Mouse (Mus musculus) kidney, embryonic 16.5 days (tissue): ENCODE measurements around the gene Lnpk. TPM values are rescaled to one million over a fixed set of nuclear protein-coding genes. Genes with fewer than 3 reads are reported as not detected.

ENCODE experiments used
- ATAC-seq: fragments of 200-750 bp; cut with Nextera tagmentation; 2 replicates; pipeline ENCODE4 v1.8.0; 2017; ENCODE audit warnings: moderate TSS enrichment; ENCODE audit not compliant: low FRiP score, low TSS enrichment
- H3K27ac ChIP-seq: fragments of 300-500 bp; sonication (generic); 2 replicates; pipeline ENCODE4 v1.5.1; 2014; ENCODE audit warnings: low read length
- H3K27me3 ChIP-seq: fragments of 300-500 bp; sonication (generic); 2 replicates; pipeline ENCODE4 v1.6.1; 2014; ENCODE audit warnings: low read length, control low read depth, mixed read lengths; ENCODE audit not compliant: insufficient read depth
- H3K36me3 ChIP-seq: fragments of 300-500 bp; sonication (generic); 2 replicates; pipeline ENCODE4 v1.6.1; 2014; ENCODE audit warnings: low read length, control low read depth, mixed read lengths; ENCODE audit not compliant: insufficient read depth
- H3K4me1 ChIP-seq: fragments of 300-500 bp; sonication (generic); 2 replicates; pipeline ENCODE4 v1.6.1; 2014; ENCODE audit warnings: low read length, control low read depth, mixed read lengths; ENCODE audit not compliant: insufficient read depth
- H3K4me2 ChIP-seq: fragments of 300-500 bp; sonication (generic); replicated peaks from 2 replicates; pipeline ENCODE4 v1.6.1; 2014; ENCODE audit warnings: low read depth, low read length
- H3K4me3 ChIP-seq: fragments of 300-500 bp; sonication (generic); 2 replicates; pipeline ENCODE4 v1.5.1; 2014; ENCODE audit warnings: mild to moderate bottlenecking, low read length
- H3K9ac ChIP-seq: fragments of 300-500 bp; sonication (generic); replicated peaks from 2 replicates; pipeline ENCODE4 v1.6.1; 2014; ENCODE audit warnings: low read length
- H3K9me3 ChIP-seq: fragments of 300-500 bp; sonication (generic); 2 replicates; pipeline ENCODE4 v1.6.1; 2016; ENCODE audit warnings: low read length, control low read depth
- WGBS: fragments of 180-500 bp; shearing (Covaris S2); extraction: QIAGEN DNeasy Blood & Tissue Kit; methylation state at CpG from one replicate; pipeline ENCODE4 v1.1.7; 2014; 5-methylcytosine and 5-hydroxymethylcytosine counted together
- polyA plus RNA-seq: library from polyadenylated mRNA; unstranded; fragments of >200 nt; fragmentation: Nextera tagmentation; extraction: Ambion mirVana; gene quantifications from 2 replicates; pipeline ENCODE4 v1.2.1, GENCODE M21; 2015

Gene Lnpk
- polyA plus RNA-seq, 1 experiment from 2014 or later: 18.1 TPM

- Histone ChIP-seq H3K27me3 (no peaks in the 10 kb centered on the region), H3K4me1 (no peaks in the 10 kb centered on the region), H3K9me3 (no peaks in the 10 kb centered on the region), H3K9ac (no peak overlapping the region), H3K36me3 (no peaks in the 10 kb centered on the region), H3K4me2 (no peak overlapping the region), H3K27ac (no peak overlapping the region), H3K4me3 (no peak overlapping the region)
- ATAC-seq: no peak
- WGBS: 91% methylated on average over 2 of the region's 2 CpGs
Measured at GRCm38 (mm10) chr2:74500307-74500706, 78.9 kb downstream of the Lnpk start.

DNA sequence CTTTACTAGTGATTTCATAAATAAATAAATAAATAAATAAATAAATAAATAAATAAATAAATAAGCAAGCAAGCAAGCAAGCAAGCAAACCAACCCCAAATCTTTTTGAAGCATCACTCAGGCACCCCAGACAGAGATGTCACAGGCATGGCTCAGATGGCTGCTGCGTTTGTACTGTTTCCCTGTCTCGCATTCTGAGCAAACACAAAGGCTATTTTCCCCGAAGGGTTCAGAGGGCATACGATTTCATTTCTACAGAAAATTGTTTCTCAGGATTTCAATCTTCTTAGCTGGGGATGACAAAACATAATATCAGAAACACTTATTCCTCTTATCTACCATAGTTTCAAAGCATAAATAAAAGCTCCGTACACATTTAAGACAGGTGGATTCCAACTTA is 81.4 kb downstream of the Lnpk start:
- ATAC-seq: no peak

DNA sequence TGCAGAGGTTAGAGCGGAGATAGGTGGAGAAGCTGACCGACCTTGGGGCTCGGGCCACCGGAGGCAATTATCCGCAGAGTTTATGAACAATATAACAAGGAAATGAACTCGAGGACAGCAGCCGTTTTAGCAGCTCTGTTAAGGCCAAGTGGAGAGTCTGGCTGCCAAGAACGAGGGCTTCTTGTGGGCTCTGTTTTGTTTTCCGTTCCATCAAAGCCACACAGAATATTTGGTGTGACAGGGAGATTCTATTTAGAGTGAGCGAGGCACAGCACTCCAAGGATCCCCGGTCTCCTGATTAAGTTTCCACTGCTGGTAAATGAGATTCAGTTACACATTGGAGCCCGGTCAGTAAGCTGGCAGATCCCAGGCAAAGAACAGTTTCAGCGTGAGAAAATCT is 87.8 kb downstream of the Lnpk start:
- H3K27ac ChIP-seq: no peak overlapping the region
- no peak for ATAC-seq
- no peaks in the 10 kb centered on the region for H3K9me3 ChIP-seq
- WGBS: 47% methylated on average over 13 of the region's 13 CpGs
- H3K4me1 ChIP-seq: peaks cover 5% of the 10 kb centered on the region; the same call in 1 of the 2 replicates
- no peaks in the 10 kb centered on the region for H3K36me3 ChIP-seq
- H3K27me3 ChIP-seq: no peaks in the 10 kb centered on the region
- no peak overlapping the region for H3K9ac ChIP-seq
- peak overlapping the region; percentile 29; the same call in 1 of the 2 replicates for H3K4me2 ChIP-seq
- no peak overlapping the region for H3K4me3 ChIP-seq

More for the DNA sequence above, 81.4 kb downstream of the Lnpk start:
- Histone ChIP-seq H3K9ac (no peak overlapping the region), H3K27me3 (no peaks in the 10 kb centered on the region), H3K4me2 (no peak overlapping the region), H3K4me3 (no peak overlapping the region), H3K27ac (no peak overlapping the region), H3K9me3 (no peaks in the 10 kb centered on the region), H3K36me3 (no peaks in the 10 kb centered on the region), H3K4me1 (no peaks in the 10 kb centered on the region)
- 81% methylated on average over 5 of the region's 5 CpGs for WGBS

DNA sequence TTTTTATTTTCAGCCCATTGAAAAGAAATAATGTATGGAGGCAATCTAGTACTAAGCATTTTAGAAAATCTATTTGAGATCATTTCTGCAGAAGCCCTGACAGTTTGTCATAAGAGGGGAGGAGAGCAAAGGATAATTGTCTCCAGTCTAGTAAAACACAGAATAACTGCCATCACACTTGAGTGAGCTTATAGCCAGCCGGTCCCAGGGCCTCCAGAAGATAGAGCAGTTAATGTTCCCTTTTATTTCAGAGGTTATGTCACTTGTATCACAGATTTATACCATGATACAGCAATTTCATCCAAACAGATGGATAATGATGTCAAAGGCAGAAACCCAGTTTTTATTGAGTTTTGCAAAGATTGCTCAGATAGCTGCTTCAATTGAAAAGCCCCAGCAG is 89.0 kb downstream of the Lnpk start:
- H3K36me3 ChIP-seq: no peaks in the 10 kb centered on the region
- no peak overlapping the region for H3K4me3 ChIP-seq
- no peaks in the 10 kb centered on the region for H3K27me3 ChIP-seq
- no peak overlapping the region for H3K9ac ChIP-seq
- H3K27ac ChIP-seq: no peak overlapping the region
- H3K9me3 ChIP-seq: no peaks in the 10 kb centered on the region
- WGBS: 55% methylated on average over 1 of the region's 1 CpGs
- H3K4me1 ChIP-seq: peaks cover 5% of the 10 kb centered on the region; the same call in 1 of the 2 replicates
- no peak for ATAC-seq
- H3K4me2 ChIP-seq: no peak overlapping the region

GRCm38 (mm10) chr2:74488443-74488842 is 90.8 kb downstream of the Lnpk start:
- H3K27me3 ChIP-seq: no peaks in the 10 kb centered on the region
- no peak overlapping the region for H3K27ac ChIP-seq
- H3K4me3 ChIP-seq: no peak overlapping the region
- WGBS: 72% methylated on average over 7 of the region's 7 CpGs
- ATAC-seq: no peak
- no peak overlapping the region for H3K9ac ChIP-seq
- no peak overlapping the region for H3K4me2 ChIP-seq
- peaks cover 5% of the 10 kb centered on the region; the same call in 1 of the 2 replicates for H3K4me1 ChIP-seq
- H3K9me3 ChIP-seq: no peaks in the 10 kb centered on the region
- no peaks in the 10 kb centered on the region for H3K36me3 ChIP-seq

- H3K4me3 ChIP-seq: no peak overlapping the region
- no peaks in the 10 kb centered on the region for H3K27me3 ChIP-seq
- no peaks in the 10 kb centered on the region for H3K9me3 ChIP-seq
- no peak overlapping the region for H3K4me2 ChIP-seq
- ATAC-seq: no peak
- no peaks in the 10 kb centered on the region for H3K36me3 ChIP-seq
- no peak overlapping the region for H3K27ac ChIP-seq
- no peak overlapping the region for H3K9ac ChIP-seq
- 86% methylated on average over 10 of the region's 10 CpGs for WGBS
- no peaks in the 10 kb centered on the region for H3K4me1 ChIP-seq
Measured at GRCm38 (mm10) chr2:74482651-74483050, 96.6 kb downstream of the Lnpk start.

DNA sequence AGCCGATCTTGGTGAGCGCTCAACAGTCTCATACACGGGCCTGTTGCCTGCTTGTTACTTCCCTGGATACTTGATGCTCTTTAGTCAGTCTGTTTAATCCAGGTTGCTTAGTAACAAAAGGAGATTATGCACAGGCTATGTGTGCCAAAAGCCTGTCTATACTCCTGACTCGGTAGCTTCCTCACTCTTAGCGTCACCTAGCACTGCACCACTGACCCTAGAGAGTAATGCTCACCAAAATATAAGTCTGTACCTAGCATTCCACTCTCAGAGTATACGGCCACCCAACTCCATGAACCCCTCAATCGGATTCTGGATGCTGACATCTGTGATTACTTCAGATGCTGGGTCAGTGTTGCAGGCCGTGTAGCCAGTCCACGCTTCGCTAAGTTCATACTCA is 97.1 kb downstream of the Lnpk start:
- no peak overlapping the region for H3K27ac ChIP-seq
- no peak overlapping the region for H3K4me2 ChIP-seq
- H3K9me3 ChIP-seq: no peaks in the 10 kb centered on the region
- WGBS: 83% methylated on average over 10 of the region's 10 CpGs
- H3K36me3 ChIP-seq: no peaks in the 10 kb centered on the region
- no peak overlapping the region for H3K4me3 ChIP-seq
- H3K9ac ChIP-seq: no peak overlapping the region
- H3K4me1 ChIP-seq: no peaks in the 10 kb centered on the region
- no peaks in the 10 kb centered on the region for H3K27me3 ChIP-seq
- no peak for ATAC-seq

Other genes starting within 250 kb of the Lnpk start
- gene Evx2, start 80.1 kb upstream of the Lnpk start, polyA plus RNA-seq: not detected in 2 replicates
- gene Hoxd13, start 88.9 kb upstream of the Lnpk start, polyA plus RNA-seq: 0.24 and 0.36 TPM in 2 replicates
- gene Hoxd12, start 95.6 kb upstream of the Lnpk start, polyA plus RNA-seq: 4.5 and 4.7 TPM in 2 replicates
- 13.9 and 17.9 TPM in 2 replicates for gene Hoxd11, start 100.1 kb upstream of the Lnpk start, polyA plus RNA-seq
- gene Hoxd10, start 112.5 kb upstream of the Lnpk start, polyA plus RNA-seq: 33.5 and 38.5 TPM in 2 replicates
- gene Hoxd9, start 118.3 kb upstream of the Lnpk start, polyA plus RNA-seq: 38.2 and 38.4 TPM in 2 replicates
- gene Hoxd8, start 125.2 kb upstream of the Lnpk start, polyA plus RNA-seq: 41.0 and 45.6 TPM in 2 replicates
- 14.6 and 15.4 TPM in 2 replicates for gene Hoxd3, start 132.5 kb upstream of the Lnpk start, polyA plus RNA-seq
- gene Hoxd4, start 132.5 kb upstream of the Lnpk start, polyA plus RNA-seq: 4.5 and 4.9 TPM in 2 replicates
- 1.3 and 2.1 TPM in 2 replicates for gene Gm28230, start 147.3 kb upstream of the Lnpk start, polyA plus RNA-seq
- gene Hoxd1, start 183.5 kb upstream of the Lnpk start, polyA plus RNA-seq: 0.99 and 1.00 TPM in 2 replicates
- gene Mtx2, start 246.4 kb upstream of the Lnpk start, polyA plus RNA-seq: 133 and 136 TPM in 2 replicates